Mouse (Mus musculus) bone marrow, adult 2 months (tissue): ENCODE results near the gene Clec4g. TPM values are rescaled to one million over a fixed set of nuclear protein-coding genes. Genes with fewer than 3 reads are reported as not detected.
"Not testable (repeated sequence)": the region's sequence is repeated elsewhere in the genome, so short reads cannot be mapped to it uniquely, and the experiment has no call there.

Source experiments
- H3K27ac ChIP-seq: fragments of 200-500 bp; 2 replicates; pipeline ENCODE4 v1.5.1; 2012; ENCODE audit warnings: low read depth, mild to moderate bottlenecking, control low read depth, inconsistent platforms, low read length; ENCODE audit not compliant: control insufficient read depth, poor library complexity, insufficient read depth
- H3K4me1 ChIP-seq: fragments of 200-500 bp; 2 replicates; pipeline ENCODE4 v1.6.1; 2011; ENCODE audit warnings: low read length; ENCODE audit not compliant: control insufficient read depth, insufficient read depth
- H3K4me3 ChIP-seq: fragments of 200-500 bp; replicated peaks from 2 replicates; pipeline ENCODE3; 2011; ENCODE audit warnings: mild to moderate bottlenecking, low read depth, low read length, control low read depth; ENCODE audit not compliant: control insufficient read depth
- CTCF ChIP-seq: fragments of 200-500 bp; IDR thresholded peaks from 2 replicates; pipeline ENCODE4 v1.5.1; 2011; ENCODE audit warnings: low read length, control low read depth; ENCODE audit not compliant: control insufficient read depth, insufficient read depth
- POLR2A ChIP-seq: fragments of 200-500 bp; IDR thresholded peaks from 2 replicates; pipeline ENCODE4 v1.6.1; 2011; ENCODE audit warnings: low read depth, mild to moderate bottlenecking, control low read depth, low read length, borderline replicate concordance; ENCODE audit not compliant: control insufficient read depth
- WGBS: fragments of 180-500 bp; shearing (Covaris S2); methylation state at CpG from one replicate; pipeline ENCODE4 v1.1.7; 2018; 5-methylcytosine and 5-hydroxymethylcytosine counted together
- polyA plus RNA-seq: library from polyadenylated mRNA; stranded (reverse); fragments of >200 nt; gene quantifications from 2 replicates; pipeline ENCODE4 v1.2.4, GENCODE M21; 2011; ENCODE audit warnings: low replicate concordance; ENCODE audit not compliant: missing spikeins, insufficient read depth, insufficient read length

The Clec4g gene
- not detected in 2 replicates for polyA plus RNA-seq

GRCm38 (mm10) chr8:3720551-3720950 is at the start of gene Clec4g:
Clec4g (minus strand) TSS chr8:3720651.
- TF ChIP-seq CTCF: no peak
- TF ChIP-seq POLR2A: no peak

GRCm38 (mm10) chr8:3768641-3769040 is 48.2 kb upstream of the Clec4g start:
- 75% methylated on average over 5 of the region's 5 CpGs for WGBS

More at GRCm38 (mm10) chr8:3720551-3720950, at the start of gene Clec4g:
- Histone ChIP-seq H3K27ac (no peak within 1 kb of the TSS), H3K4me3 (no peak within 1 kb of the TSS), H3K4me1 (no peaks in the 10 kb centered on the region)
- 65% methylated on average over 5 of the region's 5 CpGs for WGBS

GRCm38 (mm10) chr8:3754261-3754850 is 33.9 kb upstream of the Clec4g start:
- no peak overlapping the region for H3K27ac ChIP-seq
- H3K4me1 ChIP-seq: no peaks in the 10 kb centered on the region
- TF ChIP-seq CTCF (no peak), POLR2A (no peak)
- WGBS: 73% methylated on average over 18 of the region's 18 CpGs
- H3K4me3 ChIP-seq: no peak overlapping the region

More at GRCm38 (mm10) chr8:3768641-3769040, 48.2 kb upstream of the Clec4g start:
- H3K4me1 ChIP-seq, H3K27ac ChIP-seq, H3K4me3 ChIP-seq: not testable (repeated sequence)

GRCm38 (mm10) chr8:3748761-3749160 is 28.3 kb upstream of the Clec4g start, which contains the start of gene Cd209a:
Cd209a (minus strand) TSS chr8:3748984.
- Histone ChIP-seq H3K27ac (no peak within 1 kb of the TSS), H3K4me3 (no peak within 1 kb of the TSS), H3K4me1 (no peaks in the 10 kb centered on the region)
- no peak for TF ChIP-seq CTCF
- no peak for TF ChIP-seq POLR2A
- 65% methylated on average over 4 of the region's 4 CpGs for WGBS

- Histone ChIP-seq H3K4me1 (no peaks in the 10 kb centered on the region; the same call in 1 of the 2 replicates), H3K4me3 (no peak overlapping the region), H3K27ac (no peak overlapping the region)
- TF ChIP-seq POLR2A: no peak
- no peak for TF ChIP-seq CTCF
- 65% methylated on average over 2 of the region's 2 CpGs for WGBS
These were observed 16.5 kb upstream of the Clec4g start for GRCm38 (mm10) chr8:3736947-3737346.

- H3K4me1 ChIP-seq: no peaks in the 10 kb centered on the region; the same call in 1 of the 2 replicates
- TF ChIP-seq POLR2A (no peak), CTCF (no peak)
- no peak overlapping the region for H3K27ac ChIP-seq
- WGBS: 78% methylated on average over 2 of the region's 2 CpGs
- no peak overlapping the region for H3K4me3 ChIP-seq
These were observed 15.1 kb upstream of the Clec4g start for GRCm38 (mm10) chr8:3735599-3735998.

- 48% methylated on average over 1 of the region's 1 CpGs for WGBS
These were observed 13.6 kb upstream of the Clec4g start for GRCm38 (mm10) chr8:3734084-3734483.

GRCm38 (mm10) chr8:3721041-3721440 is 590 bp upstream of the Clec4g start:
- Histone ChIP-seq H3K4me3 (no peak overlapping the region), H3K27ac (no peak overlapping the region), H3K4me1 (no peaks in the 10 kb centered on the region)
- TF ChIP-seq POLR2A (no peak), CTCF (no peak)
- 35% methylated on average over 1 of the region's 1 CpGs for WGBS

More at GRCm38 (mm10) chr8:3734084-3734483, 13.6 kb upstream of the Clec4g start:
- Histone ChIP-seq H3K27ac (no peak overlapping the region), H3K4me3 (no peak overlapping the region), H3K4me1 (no peaks in the 10 kb centered on the region; the same call in 1 of the 2 replicates)
- TF ChIP-seq CTCF (no peak), POLR2A (no peak)

GRCm38 (mm10) chr8:3718559-3718958 is 1.9 kb downstream of the Clec4g start:
- TF ChIP-seq POLR2A: no peak
- peak; percentile 99 for TF ChIP-seq CTCF
- no peak overlapping the region for H3K4me3 ChIP-seq
- WGBS: 31% methylated on average over 14 of the region's 14 CpGs

More at GRCm38 (mm10) chr8:3718559-3718958, 1.9 kb downstream of the Clec4g start:
- Histone ChIP-seq H3K27ac (no peak overlapping the region), H3K4me1 (no peaks in the 10 kb centered on the region)
